Mouse (Mus musculus): Measurements from ENCODE around the gene Slc1a7. TPM values are rescaled to one million over a fixed set of nuclear protein-coding genes. Genes with fewer than 3 reads are reported as not detected.

Slc1a7 gene
- polyA plus RNA-seq, 1 experiment from 2014 or later: not detected

DNA sequence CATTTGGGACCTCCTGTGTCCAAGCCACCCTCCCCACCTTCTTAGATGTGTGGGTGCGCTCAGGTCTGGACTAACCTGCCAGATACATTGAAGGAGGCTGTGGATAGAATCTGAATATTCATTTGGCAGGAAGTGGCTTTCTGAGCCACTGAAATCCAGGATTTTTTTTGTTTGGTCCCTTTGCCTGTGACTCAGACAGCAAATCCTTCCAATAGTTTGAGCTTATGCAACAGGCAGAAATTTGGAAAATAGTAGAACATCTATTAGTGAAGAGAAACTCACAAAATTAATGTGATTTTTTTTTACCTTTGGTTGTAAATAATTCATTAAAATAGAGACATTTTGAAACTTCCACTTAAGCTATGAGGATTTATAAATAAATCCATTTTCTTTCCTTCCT, 3.0 kb downstream of the Slc1a7 start:
- no peak overlapping the region for H3K4me3 ChIP-seq
- 0 out of 2 replicates have a peak, but pooled peaks cover 3% of the 10 kb centered on the region for H3K4me1 ChIP-seq
- H3K27ac ChIP-seq: no peak overlapping the region
- no peaks in the 10 kb centered on the region for H3K9me3 ChIP-seq
- no peaks in the 10 kb centered on the region; the same call in 1 of the 2 replicates for H3K27me3 ChIP-seq
- no peak for ATAC-seq (ENCODE audit: insufficient number of reproducible peaks, insufficient read depth, low FRiP score, low TSS enrichment)
- H3K36me3 ChIP-seq: no peaks in the 10 kb centered on the region
- H3K9ac ChIP-seq: no peak overlapping the region
- no peak overlapping the region for H3K4me2 ChIP-seq (replicated peaks)
- 94% methylated on average over 1 of the region's 1 CpGs for WGBS

DNA sequence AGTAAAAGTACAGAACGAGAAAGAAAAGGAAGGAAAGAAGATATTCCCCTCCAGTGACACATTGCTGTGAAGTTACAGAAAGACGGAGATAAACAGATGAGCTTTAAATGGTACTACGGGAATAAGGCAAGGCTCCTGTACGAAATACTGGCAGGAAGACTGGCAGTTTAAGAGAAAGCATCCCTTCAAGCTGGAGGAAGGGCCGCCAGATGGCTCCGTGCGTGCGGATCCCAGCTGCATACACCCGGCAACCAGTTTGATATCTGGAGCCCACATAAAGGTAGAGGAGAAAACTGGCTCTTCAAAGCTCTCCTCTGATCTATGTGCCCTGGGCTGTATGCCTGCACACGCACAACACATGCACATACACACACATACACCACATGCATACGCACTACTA, 6.4 kb downstream of the Slc1a7 start:
- no peak overlapping the region for H3K27ac ChIP-seq
- H3K4me2 ChIP-seq (replicated peaks): no peak overlapping the region
- H3K4me3 ChIP-seq: no peak overlapping the region
- H3K36me3 ChIP-seq: no peaks in the 10 kb centered on the region
- WGBS: 69% methylated on average over 11 of the region's 11 CpGs
- no peaks in the 10 kb centered on the region for H3K9me3 ChIP-seq
- no peak overlapping the region for H3K9ac ChIP-seq
- no peak for ATAC-seq (ENCODE audit: insufficient number of reproducible peaks, insufficient read depth, low FRiP score, low TSS enrichment)
- H3K27me3 ChIP-seq: no peaks in the 10 kb centered on the region
- 0 out of 2 replicates have a peak, but pooled peaks cover 5% of the 10 kb centered on the region for H3K4me1 ChIP-seq

DNA sequence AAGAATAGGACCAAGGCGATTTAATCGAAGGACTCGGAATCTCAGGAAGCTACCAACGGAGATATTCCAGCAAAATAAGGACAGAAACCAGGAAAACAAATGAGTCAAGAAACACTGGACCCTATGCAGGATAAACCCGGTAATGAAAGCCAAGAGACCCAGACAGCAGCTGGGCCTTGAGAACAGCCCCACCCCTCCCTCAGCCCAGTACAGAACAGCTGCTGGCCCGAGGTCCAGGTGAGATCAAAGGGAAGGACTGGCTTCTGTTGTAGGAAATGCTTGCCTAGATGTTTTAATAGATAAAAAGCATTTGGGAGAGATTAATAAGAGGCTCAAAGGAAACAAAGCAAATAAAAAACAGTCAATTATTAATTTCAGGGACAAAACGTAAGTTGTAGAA, 6.9 kb downstream of the Slc1a7 start:
- WGBS: 71% methylated on average over 7 of the region's 7 CpGs
- Histone ChIP-seq H3K4me3 (no peak overlapping the region), H3K36me3 (no peaks in the 10 kb centered on the region), H3K4me2 (replicated peaks) (no peak overlapping the region), H3K27ac (no peak overlapping the region), H3K27me3 (no peaks in the 10 kb centered on the region), H3K4me1 (0 out of 2 replicates have a peak, but pooled peaks cover 2% of the 10 kb centered on the region), H3K9me3 (no peaks in the 10 kb centered on the region), H3K9ac (no peak overlapping the region)
- ATAC-seq (ENCODE audit: insufficient number of reproducible peaks, insufficient read depth, low FRiP score, low TSS enrichment): no peak

DNA sequence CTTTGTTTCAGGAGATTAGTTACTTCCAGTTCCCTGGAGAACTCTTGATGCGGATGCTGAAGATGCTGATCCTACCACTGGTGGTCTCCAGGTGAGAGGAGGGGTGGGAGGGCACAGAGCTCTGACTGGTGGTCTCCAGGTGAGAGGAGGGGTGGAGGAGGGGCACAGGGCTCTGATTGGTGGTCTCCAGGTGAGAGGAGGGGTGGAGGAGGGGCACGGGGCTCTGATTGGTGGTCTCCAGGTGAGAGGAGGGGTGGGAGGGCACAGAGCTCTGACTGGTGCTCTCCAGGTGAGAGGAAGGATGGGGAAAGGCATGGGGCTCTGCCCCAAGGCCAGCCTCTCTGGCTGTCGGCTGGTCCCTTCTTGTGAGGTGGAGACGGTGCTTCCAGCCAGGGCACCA, 9.5 kb downstream of the Slc1a7 start:
- H3K27me3 ChIP-seq: no peaks in the 10 kb centered on the region
- no peaks in the 10 kb centered on the region for H3K36me3 ChIP-seq
- H3K4me2 ChIP-seq (replicated peaks): no peak overlapping the region
- no peak overlapping the region for H3K4me3 ChIP-seq
- H3K4me1 ChIP-seq: 0 out of 2 replicates have a peak, but pooled peaks cover 2% of the 10 kb centered on the region
- no peak overlapping the region for H3K9ac ChIP-seq
- H3K9me3 ChIP-seq: no peaks in the 10 kb centered on the region
- ATAC-seq (ENCODE audit: insufficient number of reproducible peaks, insufficient read depth, low FRiP score, low TSS enrichment): no peak
- no peak overlapping the region for H3K27ac ChIP-seq
- WGBS: 51% methylated on average over 4 of the region's 4 CpGs

DNA sequence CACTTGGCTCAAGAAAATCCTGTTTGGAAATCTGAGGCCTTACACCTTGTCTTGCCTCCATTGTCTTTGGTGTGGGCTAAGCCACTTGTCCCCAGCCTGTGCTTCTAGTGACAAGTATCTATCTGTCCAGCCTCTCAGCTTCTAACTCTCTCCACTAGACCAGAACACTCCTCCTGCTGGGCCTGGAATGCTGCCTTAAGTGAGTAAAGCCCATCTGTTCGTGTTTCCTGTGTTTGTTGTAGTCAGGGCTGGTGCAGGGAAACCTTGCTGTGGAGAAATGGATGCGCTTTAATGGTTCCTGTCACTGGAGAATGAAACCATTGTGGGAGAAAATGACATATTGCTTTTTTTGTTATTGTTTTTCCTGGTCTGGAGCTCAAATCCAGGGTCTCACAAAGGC, 11.4 kb downstream of the Slc1a7 start:
- H3K4me3 ChIP-seq: no peak overlapping the region
- no peak overlapping the region for H3K27ac ChIP-seq
- peaks cover 15% of the 10 kb centered on the region for H3K4me1 ChIP-seq
- no peak for ATAC-seq (ENCODE audit: insufficient number of reproducible peaks, insufficient read depth, low FRiP score, low TSS enrichment)
- no peaks in the 10 kb centered on the region for H3K9me3 ChIP-seq
- no peaks in the 10 kb centered on the region for H3K36me3 ChIP-seq
- 38% methylated on average over 2 of the region's 2 CpGs for WGBS
- no peaks in the 10 kb centered on the region for H3K27me3 ChIP-seq
- no peak overlapping the region for H3K4me2 ChIP-seq (replicated peaks)
- H3K9ac ChIP-seq: no peak overlapping the region

DNA sequence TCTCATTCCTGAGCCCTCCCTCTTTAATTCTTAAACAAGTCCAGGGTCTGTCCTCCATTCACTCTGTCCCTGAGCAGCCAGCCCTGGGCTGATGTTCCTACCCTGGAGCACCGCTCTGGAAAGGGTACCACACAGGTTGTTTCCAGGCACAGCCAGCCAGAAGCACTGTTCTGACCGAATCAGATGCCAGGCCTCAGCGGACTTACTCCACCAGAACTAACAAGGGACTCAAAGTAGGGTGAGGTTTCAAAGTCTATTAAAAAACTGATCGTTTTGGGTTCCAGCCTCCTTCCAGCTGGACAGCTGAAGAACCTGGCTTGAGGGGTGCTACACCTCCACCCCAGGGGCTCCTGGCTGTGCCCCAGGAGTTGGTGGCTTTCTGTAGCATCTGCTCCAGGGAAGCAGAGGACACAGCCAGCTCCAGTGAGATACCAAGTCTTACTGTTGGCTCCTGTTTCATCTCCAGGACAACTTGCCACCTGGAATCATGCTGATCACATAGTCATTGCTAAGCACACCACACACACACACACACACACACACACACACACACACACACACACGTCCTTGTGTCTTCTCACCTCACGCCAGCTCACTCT, 12.0 kb downstream of the Slc1a7 start:
- Histone ChIP-seq H3K9me3 (no peaks in the 10 kb centered on the region), H3K36me3 (no peaks in the 10 kb centered on the region), H3K4me1 (peaks cover 20% of the 10 kb centered on the region), H3K27ac (no peak overlapping the region), H3K27me3 (no peaks in the 10 kb centered on the region), H3K9ac (no peak overlapping the region), H3K4me3 (no peak overlapping the region), H3K4me2 (replicated peaks) (no peak overlapping the region)
- 65% methylated on average over 6 of the region's 6 CpGs for WGBS
- no peak for ATAC-seq (ENCODE audit: insufficient number of reproducible peaks, insufficient read depth, low FRiP score, low TSS enrichment)

DNA sequence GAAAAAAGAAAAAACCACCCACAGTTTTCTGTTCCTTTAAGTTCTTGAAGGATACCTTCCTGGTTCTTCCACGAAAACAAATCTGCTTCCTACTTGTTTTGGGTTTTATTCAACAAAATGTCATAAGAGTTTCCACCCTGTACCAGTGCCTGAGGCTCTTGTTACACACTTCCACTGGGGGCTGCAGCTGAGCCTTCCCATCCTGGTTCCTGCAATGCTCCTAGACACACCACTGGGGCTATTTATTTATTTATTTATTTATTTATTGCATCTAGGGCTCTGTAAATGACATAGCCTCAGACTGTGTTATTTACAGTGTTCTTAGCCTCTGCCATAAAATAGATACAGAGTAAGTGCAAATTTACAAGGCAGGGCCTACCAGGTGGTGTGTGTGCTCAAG, 15.6 kb downstream of the Slc1a7 start:
- no peaks in the 10 kb centered on the region for H3K9me3 ChIP-seq
- H3K4me3 ChIP-seq: no peak overlapping the region
- peak; percentile 30; the same call in 1 of the 2 replicates for ATAC-seq (ENCODE audit: insufficient number of reproducible peaks, insufficient read depth, low FRiP score, low TSS enrichment)
- H3K27ac ChIP-seq: peak overlapping the region; percentile 88
- H3K4me2 ChIP-seq (replicated peaks): no peak overlapping the region
- no peaks in the 10 kb centered on the region for H3K27me3 ChIP-seq
- H3K4me1 ChIP-seq: peaks cover 22% of the 10 kb centered on the region
- no peak overlapping the region for H3K9ac ChIP-seq
- no peaks in the 10 kb centered on the region for H3K36me3 ChIP-seq
- WGBS: 59% methylated on average over 1 of the region's 1 CpGs

DNA sequence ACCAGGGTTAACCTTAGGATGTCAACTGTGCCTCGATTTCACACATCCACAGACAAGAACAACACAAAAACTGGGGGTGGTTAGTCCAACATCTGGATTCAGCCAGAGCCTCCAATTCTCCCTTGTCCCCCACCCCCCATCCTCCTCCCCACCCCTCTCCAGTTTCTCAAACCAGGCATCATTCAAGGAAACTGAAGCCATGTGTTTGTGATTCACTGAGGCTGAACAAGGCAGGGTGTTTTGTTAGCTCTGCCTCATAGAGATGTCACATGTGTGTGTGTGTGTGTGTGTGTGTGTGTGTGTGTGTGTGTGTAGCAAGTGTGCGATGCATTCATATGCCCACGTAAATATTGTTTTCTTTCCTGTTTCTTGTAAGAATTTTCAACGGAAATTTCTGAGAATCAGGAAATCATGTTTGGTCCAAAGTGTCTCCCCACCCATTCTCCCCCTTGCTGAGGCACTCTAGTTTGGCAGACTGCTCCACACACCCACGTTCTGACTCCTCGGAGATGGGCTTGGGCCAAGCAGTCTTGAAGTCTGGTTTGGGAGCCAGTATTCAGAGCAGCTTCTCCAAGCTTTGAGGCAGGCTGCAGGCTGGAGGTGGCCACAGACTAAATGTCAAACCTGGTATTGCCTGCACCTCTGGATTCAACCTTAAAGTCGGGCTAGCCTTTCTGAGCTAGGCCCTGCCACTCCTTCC, 16.3 kb downstream of the Slc1a7 start:
- 38% methylated on average over 7 of the region's 7 CpGs for WGBS

DNA sequence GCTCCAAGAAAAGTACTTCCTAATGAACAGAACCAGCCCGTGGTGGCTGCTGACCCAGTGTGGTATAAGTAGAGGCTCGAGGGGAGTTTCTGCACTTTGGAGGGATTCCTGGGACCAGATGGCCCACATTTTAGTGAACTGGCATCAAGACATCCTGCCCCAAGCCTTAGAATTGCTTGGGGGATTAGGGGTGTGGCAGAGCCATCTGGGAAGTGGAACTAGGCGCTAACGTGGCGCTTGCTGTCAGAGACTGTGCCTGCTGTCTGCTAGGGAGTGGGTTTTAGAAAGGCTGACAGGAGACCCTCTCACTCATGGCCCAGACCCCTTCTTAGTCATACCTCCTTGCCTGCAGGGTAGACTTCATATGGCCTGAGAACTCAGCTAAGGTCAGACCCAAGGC, 17.7 kb downstream of the Slc1a7 start:
- Histone ChIP-seq H3K36me3 (no peaks in the 10 kb centered on the region), H3K27me3 (no peaks in the 10 kb centered on the region), H3K4me2 (replicated peaks) (no peak overlapping the region), H3K9ac (no peak overlapping the region), H3K4me3 (no peak overlapping the region), H3K4me1 (peaks cover 20% of the 10 kb centered on the region), H3K9me3 (no peaks in the 10 kb centered on the region), H3K27ac (no peak overlapping the region)
- ATAC-seq (ENCODE audit: insufficient number of reproducible peaks, insufficient read depth, low FRiP score, low TSS enrichment): no peak
- 72% methylated on average over 5 of the region's 5 CpGs for WGBS

More for the DNA sequence above, 16.3 kb downstream of the Slc1a7 start:
- Histone ChIP-seq H3K9ac (no peak overlapping the region), H3K4me1 (peaks cover 21% of the 10 kb centered on the region), H3K27ac (peak overlapping the region; percentile 88), H3K4me2 (replicated peaks) (0 out of 2 replicates have a peak overlapping the region, but pooled peaks have one; percentile 5), H3K4me3 (no peak overlapping the region), H3K27me3 (no peaks in the 10 kb centered on the region), H3K36me3 (no peaks in the 10 kb centered on the region), H3K9me3 (no peaks in the 10 kb centered on the region)
- peak; percentile 58 for ATAC-seq (ENCODE audit: insufficient number of reproducible peaks, insufficient read depth, low FRiP score, low TSS enrichment)

DNA sequence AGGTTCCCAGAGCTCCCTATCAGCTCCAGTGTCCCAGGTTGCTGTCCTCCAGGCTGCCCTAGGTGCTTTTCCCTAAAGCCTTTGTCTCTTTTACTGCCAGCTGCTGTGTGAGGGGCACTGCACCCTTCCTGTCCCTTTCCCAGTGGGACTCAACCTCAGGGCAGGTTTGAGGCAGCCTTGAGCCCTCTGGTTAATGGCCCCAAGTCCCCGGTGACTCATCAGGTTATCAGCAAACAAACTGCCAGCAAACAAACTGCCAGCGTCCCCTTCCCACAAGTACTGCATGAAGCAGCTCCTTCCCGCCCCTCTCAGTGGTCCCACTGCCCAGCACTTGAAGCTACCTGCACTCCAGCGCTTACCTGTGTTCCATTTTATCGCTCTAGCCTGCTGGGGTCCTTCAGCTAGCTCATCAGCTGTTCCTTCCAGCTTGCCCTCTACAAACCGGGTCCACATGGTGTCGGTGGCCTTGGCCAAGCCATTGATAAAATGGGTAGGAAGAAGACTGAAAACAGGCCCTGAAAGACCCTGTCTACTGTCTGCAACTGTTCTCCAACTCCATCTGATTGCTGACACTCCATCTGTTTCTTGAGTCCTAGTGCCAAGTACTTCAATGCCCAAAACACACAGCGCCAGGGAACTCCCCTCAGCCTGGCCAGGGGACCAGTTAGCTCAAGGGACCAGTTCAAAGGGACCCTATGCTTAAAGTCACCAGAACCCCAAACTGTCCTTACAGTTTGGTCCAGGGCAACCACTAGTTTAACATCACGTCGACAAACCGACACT, 18.4 kb downstream of the Slc1a7 start:
- no peak for ATAC-seq (ENCODE audit: insufficient number of reproducible peaks, insufficient read depth, low FRiP score, low TSS enrichment)
- H3K27ac ChIP-seq: no peak overlapping the region
- H3K36me3 ChIP-seq: no peaks in the 10 kb centered on the region
- H3K4me1 ChIP-seq: peaks cover 20% of the 10 kb centered on the region
- no peak overlapping the region for H3K9ac ChIP-seq
- no peak overlapping the region for H3K4me3 ChIP-seq
- no peak overlapping the region for H3K4me2 ChIP-seq (replicated peaks)
- no peaks in the 10 kb centered on the region for H3K9me3 ChIP-seq
- H3K27me3 ChIP-seq: no peaks in the 10 kb centered on the region
- WGBS: 88% methylated on average over 11 of the region's 11 CpGs

DNA sequence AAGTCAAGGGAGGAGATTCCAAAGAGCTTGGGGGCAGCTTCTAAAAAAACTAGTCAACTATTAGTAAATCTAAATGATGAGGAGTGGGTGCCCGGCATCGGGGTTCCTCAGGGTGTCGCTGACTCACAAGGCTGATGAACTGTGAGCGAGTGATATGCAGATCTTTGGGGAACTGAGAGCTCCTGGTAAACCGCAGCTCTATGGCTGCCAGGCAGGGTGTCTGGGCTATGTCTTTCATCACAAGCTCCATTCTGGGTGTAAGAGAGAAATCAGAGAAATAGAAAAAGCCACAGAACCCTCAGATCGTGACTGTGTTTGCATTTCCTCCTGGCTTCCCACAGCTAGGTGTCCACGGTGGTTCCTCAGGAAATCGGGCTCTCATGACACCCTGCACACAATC, 20.8 kb downstream of the Slc1a7 start:
- no peaks in the 10 kb centered on the region for H3K27me3 ChIP-seq
- H3K36me3 ChIP-seq: no peaks in the 10 kb centered on the region
- no peak overlapping the region for H3K9ac ChIP-seq
- peaks cover 13% of the 10 kb centered on the region for H3K4me1 ChIP-seq
- ATAC-seq (ENCODE audit: insufficient number of reproducible peaks, insufficient read depth, low FRiP score, low TSS enrichment): no peak
- no peak overlapping the region for H3K27ac ChIP-seq
- 54% methylated on average over 8 of the region's 8 CpGs for WGBS
- H3K4me2 ChIP-seq (replicated peaks): no peak overlapping the region
- H3K9me3 ChIP-seq: no peaks in the 10 kb centered on the region
- H3K4me3 ChIP-seq: no peak overlapping the region

DNA sequence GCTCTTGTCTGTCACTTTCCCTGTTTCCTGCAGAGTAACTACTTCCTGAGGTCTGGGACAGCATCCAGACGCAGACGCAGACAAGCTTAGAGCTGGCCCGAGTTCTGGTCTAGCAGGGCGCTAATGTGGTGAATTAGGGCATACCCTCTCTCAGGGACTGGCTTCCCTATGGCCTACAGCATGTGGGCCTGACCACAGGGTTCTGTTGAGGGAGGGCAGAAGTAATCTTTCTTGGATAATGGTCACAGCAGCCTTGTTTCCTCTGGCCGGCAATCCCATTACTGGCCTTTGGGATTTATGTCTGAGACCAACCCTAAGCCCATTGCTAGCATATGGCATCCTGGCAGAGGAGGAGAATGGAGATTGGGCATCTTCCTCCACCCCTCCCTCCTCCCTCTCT, 22.7 kb downstream of the Slc1a7 start:
- H3K9me3 ChIP-seq: no peaks in the 10 kb centered on the region
- H3K4me1 ChIP-seq: no peaks in the 10 kb centered on the region
- no peaks in the 10 kb centered on the region for H3K27me3 ChIP-seq
- 68% methylated on average over 5 of the region's 5 CpGs for WGBS
- no peak overlapping the region for H3K4me2 ChIP-seq (replicated peaks)
- no peak overlapping the region for H3K9ac ChIP-seq
- H3K27ac ChIP-seq: no peak overlapping the region
- no peak overlapping the region for H3K4me3 ChIP-seq
- no peak for ATAC-seq (ENCODE audit: insufficient number of reproducible peaks, insufficient read depth, low FRiP score, low TSS enrichment)
- H3K36me3 ChIP-seq: no peaks in the 10 kb centered on the region
